Mouse (Mus musculus): Measurements from ENCODE around the gene Pakap.

GRCm38 (mm10) chr4:57884511-57884910 is 316.5 kb downstream of the Pakap start:
- TF ChIP-seq CTCF (IDR thresholded peaks at IDR 0.05; ENCODE audit: borderline replicate concordance, control insufficient read depth, extremely low read depth, insufficient read depth, low read length, poor library complexity) = no peak
- TF ChIP-seq POLR2A (IDR thresholded peaks at IDR 0.05; ENCODE audit: control insufficient read depth, extremely low read depth, insufficient read depth, low read length, poor library complexity) = no peak

Measured in thymus, adult 2 months (tissue).